Mouse (Mus musculus): ENCODE measurements at regions not wholly inside any gene's neighbourhood (a gene's known extent, or its start where the extent isn't known, plus 50 kb on each side); places are given as distances from the start of the nearest gene placed in this dataset.

- no peak for TF ChIP-seq CTCF (IDR thresholded peaks at IDR 0.05; ENCODE audit: extremely low read depth, insufficient read length, insufficient replicate concordance, low read depth, low read length)
- no peak for TF ChIP-seq POLR2A (IDR thresholded peaks at IDR 0.05; ENCODE audit: low read depth, low read length)
These were observed 199.9 kb upstream of the Gm6657 start for GRCm38 (mm10) chr12:77994176-77994575.

All from small intestine, adult 2 months (tissue).